Mouse (Mus musculus) ES-E14 (cell line): ENCODE data around the gene Stk10. TPM values are rescaled to one million over a fixed set of nuclear protein-coding genes. Genes with fewer than 3 reads are reported as not detected.

Experiments used
- DNase-seq: peaks from one replicate; pipeline ENCODE4 v3.0.0-alpha.2; 2013; ENCODE audit warnings: low read depth, low spot score
- H3K27ac ChIP-seq: 2 replicates; pipeline ENCODE4 v1.5.1; 2012; ENCODE audit warnings: low read depth, mild to moderate bottlenecking, low read length, moderate library complexity, mixed read lengths; ENCODE audit not compliant: poor library complexity, insufficient read depth, severe bottlenecking
- H3K36me3 ChIP-seq: 2 replicates; pipeline ENCODE4 v1.6.1; 2012; ENCODE audit warnings: mild to moderate bottlenecking, low read length, moderate library complexity, mixed read lengths; ENCODE audit not compliant: control insufficient read depth, poor library complexity, insufficient read depth, severe bottlenecking
- H3K4me1 ChIP-seq, 2 experiments: fragments of 150-350 bp in 1 of 2; sonication (generic) in 1 of 2; 2 replicates each; pipeline ENCODE4 v1.6.1; 2012; ENCODE audit warnings: low read length in 2 of 2, mild to moderate bottlenecking in 1 of 2, mixed read lengths in 1 of 2; ENCODE audit not compliant: control insufficient read depth in 2 of 2, insufficient read depth in 2 of 2, poor library complexity in 1 of 2
- H3K4me3 ChIP-seq, 2 experiments: fragments of 150-350 bp in 1 of 2; sonication (generic) in 1 of 2; 2 replicates each; pipeline ENCODE4 v1.5.1; 2012; ENCODE audit warnings: low read length in 2 of 2, low read depth in 1 of 2, mild to moderate bottlenecking in 1 of 2, mixed read lengths in 1 of 2; ENCODE audit not compliant: insufficient read depth in 1 of 2, poor library complexity in 1 of 2, severe bottlenecking in 1 of 2
- H3K9ac ChIP-seq: 2 replicates; pipeline ENCODE4 v1.6.1; 2012; ENCODE audit warnings: low read depth, mild to moderate bottlenecking, low read length, mixed read lengths; ENCODE audit not compliant: poor library complexity, insufficient read depth, severe bottlenecking
- H3K9me3 ChIP-seq: fragments of 150-350 bp; sonication (generic); 2 replicates; pipeline ENCODE4 v1.6.1; 2012; ENCODE audit warnings: low read depth, mild to moderate bottlenecking, low read length; ENCODE audit not compliant: control insufficient read depth, insufficient read depth
- CHD2 ChIP-seq: IDR thresholded peaks from 2 replicates; pipeline ENCODE4 v1.6.1; 2014; ENCODE audit warnings: mild to moderate bottlenecking, low read depth, low read length, inconsistent platforms
- HCFC1 ChIP-seq: IDR thresholded peaks from 2 replicates; pipeline ENCODE4 v1.6.1; 2012; ENCODE audit warnings: low read length, inconsistent platforms, borderline replicate concordance; ENCODE audit not compliant: insufficient read depth
- MAFK ChIP-seq: IDR thresholded peaks from 2 replicates; pipeline ENCODE4 v1.6.1; 2014; ENCODE audit warnings: mild to moderate bottlenecking, low read depth, low read length, inconsistent platforms; ENCODE audit not compliant: insufficient read depth
- ZC3H11A ChIP-seq: IDR thresholded peaks from 2 replicates; pipeline ENCODE4 v1.6.1; 2012; ENCODE audit warnings: low read depth, mild to moderate bottlenecking, inconsistent platforms, low read length, borderline replicate concordance
- ZNF384 ChIP-seq: IDR thresholded peaks from 2 replicates; pipeline ENCODE4 v1.6.1; 2012; ENCODE audit warnings: low read depth, low read length, inconsistent platforms
- in situ Hi-C, 2 experiments: fragments of 600-800 bp; cut with MboI; formaldehyde crosslinking; loops; one replicate each; pipeline ENCODE4 v1.15.1; 2025; ENCODE audit warnings: low sequenced_read_pairs in 2 of 2, inconsistent platforms in 1 of 2; ENCODE audit not compliant: unreplicated experiment in 2 of 2
- total RNA-seq: library from RNA; depleted of rRNA; stranded (reverse); fragments of 300-350 nt; gene quantifications from 2 replicates; pipeline ENCODE4 v1.2.3, GENCODE M21; 2012

Gene Stk10
- total RNA-seq, 1 experiment, result 9.8 TPM

DNA sequence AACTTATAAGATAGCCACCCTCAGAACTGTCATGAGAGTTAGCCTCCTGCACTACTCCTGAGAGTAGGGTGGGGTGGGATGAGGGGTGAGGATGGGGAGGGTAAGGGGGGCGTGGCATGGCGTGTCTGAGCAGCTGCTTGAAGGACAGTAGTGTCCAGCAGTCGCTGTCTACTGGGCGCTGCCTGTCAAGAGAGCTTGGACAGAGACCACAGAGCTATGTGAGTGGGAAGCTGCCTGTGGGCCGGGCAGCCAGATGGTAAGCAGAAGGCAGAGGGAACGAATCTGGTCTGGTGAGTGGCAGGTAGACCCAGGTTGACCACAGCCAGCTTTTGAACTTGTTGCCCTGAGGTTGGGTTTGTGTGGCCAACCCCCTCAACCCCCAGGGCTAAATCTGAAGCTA, 7.4 kb downstream of the Stk10 start:
- TF ChIP-seq MAFK, result no peak
- no peak for TF ChIP-seq ZNF384
- TF ChIP-seq CHD2, result no peak
- no peak for TF ChIP-seq ZC3H11A
- in situ Hi-C loops, result no loop called here
- H3K9me3 ChIP-seq, result no peaks in the 10 kb centered on the region
- no peak for DNase-seq
- H3K9ac ChIP-seq, result no peak overlapping the region
- peaks cover 0 to 3% of the 10 kb centered on the region in 2 experiments; a peak in 1 of 4 replicates for H3K4me1 ChIP-seq
- no peaks in the 10 kb centered on the region; the same call in 1 of the 2 replicates for H3K36me3 ChIP-seq
- H3K27ac ChIP-seq, result no peak overlapping the region
- no peak overlapping the region for H3K4me3 ChIP-seq

DNA sequence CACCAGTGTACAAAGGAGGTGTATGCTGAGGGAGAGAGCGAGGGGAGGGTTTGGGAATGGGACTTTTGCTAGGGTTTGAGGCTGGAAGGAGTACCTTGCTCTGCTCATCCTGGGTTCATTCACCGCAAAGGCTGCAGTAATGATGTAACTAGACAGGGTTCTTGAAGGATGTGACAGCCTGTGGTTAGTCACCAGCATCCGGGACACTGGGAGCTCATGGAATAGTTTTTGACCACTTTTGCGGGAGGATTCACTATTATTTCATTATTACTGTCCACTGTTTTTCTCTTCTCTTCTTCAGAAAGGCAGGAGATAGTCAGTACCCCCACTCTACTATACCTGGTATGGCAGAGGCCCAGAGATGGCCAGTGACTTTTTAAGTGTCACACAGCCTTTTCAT, 9.1 kb downstream of the Stk10 start:
- in situ Hi-C loops, result no loop called here
- Histone ChIP-seq H3K27ac (no peak overlapping the region), H3K4me3 (no peak overlapping the region), H3K9ac (no peak overlapping the region), H3K9me3 (no peaks in the 10 kb centered on the region), H3K36me3 (no peaks in the 10 kb centered on the region; the same call in 1 of the 2 replicates), H3K4me1 (0 out of 4 replicates have a peak, but pooled peaks cover 0 to under 1% of the 10 kb centered on the region in 2 experiments)
- DNase-seq, result no peak
- no peak for TF ChIP-seq ZNF384
- no peak for TF ChIP-seq ZC3H11A
- no peak for TF ChIP-seq CHD2
- TF ChIP-seq HCFC1, result no peak
- TF ChIP-seq MAFK, result no peak

DNA sequence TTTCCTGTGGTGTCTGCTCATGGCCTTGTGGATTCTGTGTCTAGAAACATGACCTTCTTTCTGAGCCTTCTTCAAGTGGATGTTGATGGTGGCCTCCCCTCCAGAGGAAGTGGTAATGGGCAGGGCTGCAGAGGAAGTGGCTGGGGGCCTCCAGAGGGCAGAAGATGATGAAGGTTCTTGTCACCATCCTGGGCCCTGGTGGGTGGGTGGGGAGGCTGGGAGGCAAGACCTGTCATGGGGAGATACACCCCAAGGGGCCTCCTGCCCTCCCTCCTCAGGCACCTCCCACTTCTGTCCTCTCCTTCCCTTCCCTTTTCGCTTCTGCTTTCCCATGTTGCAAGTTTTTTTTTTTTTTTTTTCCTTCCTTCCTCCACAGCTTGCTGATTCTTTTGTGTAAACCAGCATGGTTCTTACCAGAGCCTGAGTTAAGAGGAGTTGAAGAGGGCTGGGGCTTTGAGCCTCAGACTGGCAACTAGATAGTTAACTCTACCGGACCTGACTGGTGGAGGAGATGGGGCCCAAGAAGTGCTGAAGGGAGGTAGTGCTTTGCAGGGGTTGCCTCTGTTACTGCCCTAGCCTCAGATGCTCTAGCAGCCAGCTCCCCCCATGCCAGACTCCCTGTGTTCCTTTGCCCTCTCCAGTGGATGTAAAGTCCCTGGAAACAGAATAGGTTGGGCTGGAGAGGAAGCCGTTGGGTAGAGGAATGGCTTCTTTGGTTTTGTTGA, 9.7 kb downstream of the Stk10 start:
- no peaks in the 10 kb centered on the region; the same call in 1 of the 2 replicates for H3K36me3 ChIP-seq
- H3K9ac ChIP-seq, result no peak overlapping the region
- no peaks in the 10 kb centered on the region for H3K4me1 ChIP-seq
- DNase-seq, result no peak
- in situ Hi-C loops, result no loop called here
- no peak for TF ChIP-seq MAFK
- no peak for TF ChIP-seq CHD2
- TF ChIP-seq ZNF384, result no peak
- no peak for TF ChIP-seq HCFC1
- TF ChIP-seq ZC3H11A, result no peak
- H3K9me3 ChIP-seq, result no peaks in the 10 kb centered on the region
- no peak overlapping the region for H3K4me3 ChIP-seq
- no peak overlapping the region for H3K27ac ChIP-seq

DNA sequence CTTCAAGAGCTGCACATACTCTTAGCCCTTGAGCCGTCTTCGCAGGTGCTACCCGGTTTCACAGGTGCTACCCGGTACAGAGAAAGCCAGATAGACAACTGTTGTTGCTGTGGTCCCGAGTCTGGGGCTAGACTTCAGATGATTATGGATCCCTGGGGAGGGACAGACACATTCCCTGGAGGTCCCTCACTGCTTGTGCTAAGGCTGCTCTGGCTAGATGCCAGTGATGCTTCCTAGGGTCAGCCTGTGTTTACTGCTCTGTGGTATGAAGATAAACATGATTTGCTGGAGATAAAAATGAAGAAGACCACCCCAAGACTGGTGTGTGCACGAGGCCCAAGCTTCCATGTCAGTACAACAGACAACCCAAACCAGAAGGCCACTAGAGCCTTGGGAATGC, 10.9 kb downstream of the Stk10 start:
- Histone ChIP-seq H3K4me3 (no peak overlapping the region), H3K4me1 (no peaks in the 10 kb centered on the region), H3K36me3 (no peaks in the 10 kb centered on the region; the same call in 1 of the 2 replicates), H3K9ac (no peak overlapping the region), H3K9me3 (no peaks in the 10 kb centered on the region), H3K27ac (no peak overlapping the region)
- TF ChIP-seq ZNF384 (no peak), ZC3H11A (no peak), HCFC1 (no peak), CHD2 (no peak), MAFK (no peak)
- in situ Hi-C loops, result no loop called here
- no peak for DNase-seq
